Mouse (Mus musculus) liver, adult 2 months (tissue): ENCODE results near the gene D430041D05Rik. TPM values are rescaled to one million over a fixed set of nuclear protein-coding genes. Genes with fewer than 3 reads are reported as not detected.

Experiments
- DNase-seq: peaks from one replicate; pipeline ENCODE4 v3.0.0-alpha.2; 2011; ENCODE audit warnings: low read depth, low spot score; ENCODE audit errors: extremely low read depth
- H3K27ac ChIP-seq: fragments of 200-500 bp; replicated peaks from 2 replicates; pipeline ENCODE4 v1.5.1; 2012; ENCODE audit warnings: low read depth, mild to moderate bottlenecking, control low read depth, inconsistent platforms, low read length; ENCODE audit not compliant: insufficient read depth
- H3K27me3 ChIP-seq: fragments of 200-500 bp; 2 replicates; pipeline ENCODE4 v1.6.1; 2012; ENCODE audit warnings: mild to moderate bottlenecking, moderate library complexity, low read length, inconsistent platforms; ENCODE audit not compliant: control insufficient read depth, insufficient read depth
- H3K36me3 ChIP-seq: fragments of 200-500 bp; 2 replicates; pipeline ENCODE4 v1.6.1; 2012; ENCODE audit warnings: low read length, inconsistent platforms; ENCODE audit not compliant: control insufficient read depth, insufficient read depth
- H3K4me1 ChIP-seq: fragments of 200-500 bp; 2 replicates; pipeline ENCODE4 v1.6.1; 2011; ENCODE audit warnings: low read length; ENCODE audit not compliant: control insufficient read depth, insufficient read depth
- H3K4me3 ChIP-seq: fragments of 200-500 bp; 2 replicates; pipeline ENCODE4 v1.5.1; 2011; ENCODE audit warnings: low read depth, mild to moderate bottlenecking, control low read depth, low read length, moderate library complexity; ENCODE audit not compliant: insufficient read depth
- H3K79me2 ChIP-seq: fragments of 200-500 bp; 2 replicates; pipeline ENCODE4 v1.6.1; 2012; ENCODE audit warnings: inconsistent platforms, mild to moderate bottlenecking, low read length, moderate library complexity; ENCODE audit not compliant: control insufficient read depth, insufficient read depth
- H3K9ac ChIP-seq: fragments of 200-500 bp; 2 replicates; pipeline ENCODE4 v1.6.1; 2012; ENCODE audit warnings: low read depth, mild to moderate bottlenecking, control low read depth, inconsistent platforms, low read length
- CTCF ChIP-seq: fragments of 200-500 bp; IDR thresholded peaks from 2 replicates; pipeline ENCODE4 v1.5.1; 2011; ENCODE audit warnings: low read depth, low read length, control low read depth
- POLR2A ChIP-seq: fragments of 200-500 bp; IDR thresholded peaks from 2 replicates; pipeline ENCODE4 v1.6.1; 2011; ENCODE audit warnings: low read length, control low read depth; ENCODE audit not compliant: insufficient read depth; ENCODE audit errors: extremely low read depth
- WGBS: fragments of 180-500 bp; shearing (Covaris S2); methylation state at CpG from one replicate; pipeline ENCODE4 v1.1.7; 2018; 5-methylcytosine and 5-hydroxymethylcytosine counted together
- polyA plus RNA-seq: library from polyadenylated mRNA; depleted of rRNA; stranded (reverse); fragments of >200 nt; gene quantifications from 2 replicates; pipeline ENCODE4 v1.2.3, GENCODE M21; 2012
- total RNA-seq: library from RNA; depleted of rRNA; stranded (reverse); fragments of >200 nt; gene quantifications from 2 replicates; pipeline ENCODE4 v1.2.3, GENCODE M21; 2014

D430041D05Rik gene
- total and polyA plus RNA-seq, 2 experiments, result not detected

- WGBS, result 61% methylated on average over 4 of the region's 4 CpGs
- Histone ChIP-seq H3K4me1 (no peaks in the 10 kb centered on the region), H3K27ac (no peak overlapping the region), H3K27me3 (no peaks in the 10 kb centered on the region), H3K4me3 (no peak overlapping the region), H3K36me3 (no peaks in the 10 kb centered on the region), H3K9ac (no peak overlapping the region), H3K79me2 (no peaks in the 10 kb centered on the region)
- DNase-seq, result no peak
- TF ChIP-seq POLR2A, result no peak
- no peak for TF ChIP-seq CTCF
These were observed 173.7 kb downstream of the D430041D05Rik start for GRCm38 (mm10) chr2:104237141-104237540.

GRCm38 (mm10) chr2:104230444-104230843 lies 180.4 kb downstream of the D430041D05Rik start:
- no peak overlapping the region for H3K4me3 ChIP-seq
- H3K27ac ChIP-seq, result no peak overlapping the region
- DNase-seq, result no peak
- TF ChIP-seq POLR2A, result no peak
- no peak for TF ChIP-seq CTCF
- no peak overlapping the region for H3K9ac ChIP-seq
- 72% methylated on average over 2 of the region's 2 CpGs for WGBS
- no peaks in the 10 kb centered on the region for H3K79me2 ChIP-seq
- H3K27me3 ChIP-seq, result no peaks in the 10 kb centered on the region
- no peaks in the 10 kb centered on the region for H3K4me1 ChIP-seq
- no peaks in the 10 kb centered on the region for H3K36me3 ChIP-seq

GRCm38 (mm10) chr2:104226057-104226456 lies 184.8 kb downstream of the D430041D05Rik start:
- Histone ChIP-seq H3K4me1 (no peaks in the 10 kb centered on the region), H3K27ac (no peak overlapping the region), H3K79me2 (no peaks in the 10 kb centered on the region), H3K27me3 (no peaks in the 10 kb centered on the region), H3K9ac (no peak overlapping the region), H3K4me3 (no peak overlapping the region), H3K36me3 (no peaks in the 10 kb centered on the region)
- no peak for TF ChIP-seq POLR2A
- TF ChIP-seq CTCF, result no peak
- DNase-seq, result no peak
- WGBS, result 81% methylated on average over 4 of the region's 4 CpGs

- Histone ChIP-seq H3K36me3 (no peaks in the 10 kb centered on the region), H3K27ac (no peak overlapping the region), H3K9ac (no peak overlapping the region), H3K4me3 (no peak overlapping the region), H3K79me2 (no peaks in the 10 kb centered on the region), H3K4me1 (no peaks in the 10 kb centered on the region), H3K27me3 (no peaks in the 10 kb centered on the region)
- 84% methylated on average over 14 of the region's 14 CpGs for WGBS
- no peak for TF ChIP-seq POLR2A
- TF ChIP-seq CTCF, result no peak
- DNase-seq, result no peak
These were observed 191.0 kb downstream of the D430041D05Rik start for GRCm38 (mm10) chr2:104219733-104220391.

- 85% methylated on average over 9 of the region's 9 CpGs for whole genome bisulfite sequencing
- H3K4me3 ChIP-seq, result no peak overlapping the region
- no peaks in the 10 kb centered on the region for H3K36me3 ChIP-seq
- no peak for DNase-seq
- no peak overlapping the region for H3K9ac ChIP-seq
- TF ChIP-seq POLR2A, result no peak
- TF ChIP-seq CTCF, result no peak
- no peak overlapping the region for H3K27ac ChIP-seq
- no peaks in the 10 kb centered on the region for H3K79me2 ChIP-seq
- no peaks in the 10 kb centered on the region for H3K4me1 ChIP-seq
- no peaks in the 10 kb centered on the region for H3K27me3 ChIP-seq
These were observed 192.2 kb downstream of the D430041D05Rik start for GRCm38 (mm10) chr2:104218588-104219065.

GRCm38 (mm10) chr2:104218114-104218513 lies 192.7 kb downstream of the D430041D05Rik start:
- 80% methylated on average over 10 of the region's 10 CpGs for WGBS
- Histone ChIP-seq H3K4me3 (no peak overlapping the region), H3K9ac (no peak overlapping the region), H3K79me2 (no peaks in the 10 kb centered on the region), H3K36me3 (no peaks in the 10 kb centered on the region), H3K27ac (no peak overlapping the region), H3K27me3 (no peaks in the 10 kb centered on the region), H3K4me1 (no peaks in the 10 kb centered on the region)
- TF ChIP-seq POLR2A (no peak), CTCF (no peak)
- no peak for DNase-seq
